Mouse (Mus musculus) retina, postnatal 7 days (tissue): ENCODE data around the gene Gsg1.

Experiments
- DNase-seq: peaks from one replicate; pipeline ENCODE4 v3.0.0-alpha.2; 2012; ENCODE audit warnings: low read depth, low spot score

Gene Gsg1

GRCm38 (mm10) chr6:135206909-135207308, 47.2 kb downstream of the Gsg1 start:
- DNase-seq = no peak

GRCm38 (mm10) chr6:135205802-135206201, 48.3 kb downstream of the Gsg1 start:
- DNase-seq = no peak

GRCm38 (mm10) chr6:135204869-135205268, 49.3 kb downstream of the Gsg1 start:
- DNase-seq = no peak

- DNase-seq = no peak
These were observed 50.4 kb downstream of the Gsg1 start for GRCm38 (mm10) chr6:135203737-135204136.

GRCm38 (mm10) chr6:135202668-135203067, 51.5 kb downstream of the Gsg1 start:
- DNase-seq = no peak

GRCm38 (mm10) chr6:135200122-135200957, 53.8 kb downstream of the Gsg1 start:
- DNase-seq = no peak

GRCm38 (mm10) chr6:135198726-135199125, 55.4 kb downstream of the Gsg1 start:
- DNase-seq = no peak

GRCm38 (mm10) chr6:135197921-135198532, 56.1 kb downstream of the Gsg1 start, which contains the start of the genes Fam234b and Hebp1:
TSS of gene Fam234b (plus strand) at chr6:135197977.
TSS of gene Hebp1 (minus strand) at chr6:135198022.
- DNase-seq = peak; percentile 58

- no peak for DNase-seq
These were observed 56.7 kb downstream of the Gsg1 start for GRCm38 (mm10) chr6:135197446-135197845.

- DNase-seq = no peak
These were observed 57.4 kb downstream of the Gsg1 start for GRCm38 (mm10) chr6:135196707-135197106.

- no peak for DNase-seq
These were observed 59.2 kb downstream of the Gsg1 start for GRCm38 (mm10) chr6:135194907-135195306.

GRCm38 (mm10) chr6:135193733-135194132, 60.4 kb downstream of the Gsg1 start:
- DNase-seq = no peak

- no peak for DNase-seq
These were observed 61.2 kb downstream of the Gsg1 start for GRCm38 (mm10) chr6:135192993-135193392.

- no peak for DNase-seq
These were observed 62.2 kb downstream of the Gsg1 start for GRCm38 (mm10) chr6:135191906-135192305.

- no peak for DNase-seq
These were observed 64.0 kb downstream of the Gsg1 start for GRCm38 (mm10) chr6:135190122-135190521.

- DNase-seq = no peak
These were observed 65.5 kb downstream of the Gsg1 start for GRCm38 (mm10) chr6:135188629-135189028.
